Mouse (Mus musculus) CH12.LX (cell line): ENCODE results near the gene Cpb2.
A peak's percentile ranks its signal among the peaks of the same experiment; 100 is the strongest.

Experiments used
- BHLHE40 ChIP-seq: IDR thresholded peaks from 2 replicates; pipeline ENCODE4 v1.6.1; 2011; ENCODE audit warnings: mild to moderate bottlenecking, low read depth, low read length, improper control_type of control experiment
- CHD2 ChIP-seq: IDR thresholded peaks from 2 replicates; pipeline ENCODE4 v1.6.1; 2011; ENCODE audit warnings: low read length, improper control_type of control experiment
- CTCF ChIP-seq, 2 experiments: IDR thresholded peaks in 1 of 2; conservative IDR thresholded peaks in 1 of 2; 2 replicates each; pipeline ENCODE4 v1.5.1; 2011 to 2012; ENCODE audit warnings: low read depth in 2 of 2, low read length in 2 of 2, improper control_type of control experiment in 1 of 2, inconsistent platforms in 1 of 2, mild to moderate bottlenecking in 1 of 2, moderate library complexity in 1 of 2
- EP300 ChIP-seq: IDR thresholded peaks from 2 replicates; pipeline ENCODE4 v1.6.1; 2011; ENCODE audit warnings: low read length, improper control_type of control experiment
- JUN ChIP-seq: IDR thresholded peaks from 2 replicates; pipeline ENCODE4 v1.6.1; 2011; ENCODE audit warnings: low read depth, mild to moderate bottlenecking, low read length, improper control_type of control experiment, moderate library complexity; ENCODE audit not compliant: insufficient read depth
- MEF2A ChIP-seq: IDR thresholded peaks from 2 replicates; pipeline ENCODE4 v1.6.1; 2014; ENCODE audit warnings: low read depth, mild to moderate bottlenecking, inconsistent platforms, low read length, improper control_type of control experiment, borderline replicate concordance
- POLR2AphosphoS2 ChIP-seq: IDR thresholded peaks from 2 replicates; pipeline ENCODE4 v1.6.1; 2011; ENCODE audit warnings: low read depth, low read length, improper control_type of control experiment
- RCOR1 ChIP-seq: conservative IDR thresholded peaks from 2 replicates; pipeline ENCODE4 v1.6.1; 2012; ENCODE audit warnings: low read depth, mild to moderate bottlenecking, inconsistent platforms, low read length, improper control_type of control experiment
- SIN3A ChIP-seq: IDR thresholded peaks from 2 replicates; pipeline ENCODE4 v1.6.1; 2012; ENCODE audit warnings: low read length, improper control_type of control experiment, inconsistent platforms
- TCF12 ChIP-seq: IDR thresholded peaks from 2 replicates; pipeline ENCODE4 v1.6.1; 2014; ENCODE audit warnings: low read depth, mild to moderate bottlenecking, inconsistent platforms, low read length, improper control_type of control experiment
- UBTF ChIP-seq: IDR thresholded peaks from 2 replicates; pipeline ENCODE4 v1.6.1; 2012; ENCODE audit warnings: low read depth, mild to moderate bottlenecking, inconsistent platforms, low read length, improper control_type of control experiment, moderate library complexity

- TF ChIP-seq CTCF (conservative IDR thresholded peaks at IDR 0.05 in 1 of 2, IDR thresholded peaks at IDR 0.05 in 1 of 2; ENCODE audit: low read depth in 2 of 2, low read length in 2 of 2) (peak in 1 of 2 experiments; percentile 36; a peak in 3 of 4 replicates), JUN (no peak), MEF2A (no peak), SIN3A (no peak), CHD2 (no peak), EP300 (no peak), TCF12 (no peak), UBTF (no peak), BHLHE40 (no peak), POLR2AphosphoS2 (no peak), RCOR1 (no peak)
Observed at GRCm38 (mm10) chr14:75330621-75331020, 88.5 kb downstream of the Cpb2 start.
